Mouse (Mus musculus) effector memory CD4-positive, alpha-beta T cell, adult 7 months (primary cell): Measurements from ENCODE around the gene Lrrc8a. TPM values are rescaled to one million over a fixed set of nuclear protein-coding genes. Genes with fewer than 3 reads are reported as not detected.

Source experiments
- polyA plus RNA-seq: library from polyadenylated mRNA; unstranded; fragments of 100-300 nt; shearing (Covaris generic); gene quantifications from one replicate; pipeline ENCODE4 v1.2.1, GENCODE M21; 2017

Lrrc8a gene
- polyA plus RNA-seq = 3.4 TPM

DNA sequence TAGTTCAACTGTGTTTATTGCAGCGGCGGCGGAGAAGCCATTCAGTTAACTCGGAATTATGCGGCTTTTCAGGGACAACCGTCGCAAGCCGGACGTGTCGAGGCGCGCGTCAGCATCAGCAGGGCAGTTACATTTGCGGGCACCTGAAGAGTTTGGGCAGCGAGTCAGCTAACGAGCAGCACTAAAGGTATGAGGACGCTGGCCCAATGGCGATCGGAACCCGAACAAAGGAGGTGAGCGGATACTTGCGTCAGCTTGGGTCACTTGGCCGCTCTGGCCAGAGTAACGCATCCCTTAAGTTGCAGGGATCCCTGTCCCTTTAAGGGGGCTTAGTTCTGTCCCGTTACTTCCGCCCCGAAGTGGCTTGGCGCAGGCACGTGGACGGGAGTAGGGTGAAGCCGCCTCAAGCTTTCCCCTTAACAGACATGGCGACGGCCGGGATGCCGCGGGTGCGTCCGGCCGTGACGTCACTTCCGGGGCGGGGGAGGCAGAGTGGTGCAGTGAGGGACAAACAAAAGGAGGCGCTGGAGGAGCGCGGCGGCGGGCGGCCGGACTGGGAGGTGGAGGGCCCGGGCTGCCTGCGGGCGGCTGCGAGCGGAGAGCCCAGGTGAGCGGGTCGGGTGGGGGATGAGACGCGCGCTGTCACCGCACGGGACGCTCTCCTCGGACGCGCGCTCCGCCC, at the start of gene Lrrc8a:
Gene Lrrc8a, plus strand, starts transcription at position 517 of the 682 bp plus-strand sequence.

DNA sequence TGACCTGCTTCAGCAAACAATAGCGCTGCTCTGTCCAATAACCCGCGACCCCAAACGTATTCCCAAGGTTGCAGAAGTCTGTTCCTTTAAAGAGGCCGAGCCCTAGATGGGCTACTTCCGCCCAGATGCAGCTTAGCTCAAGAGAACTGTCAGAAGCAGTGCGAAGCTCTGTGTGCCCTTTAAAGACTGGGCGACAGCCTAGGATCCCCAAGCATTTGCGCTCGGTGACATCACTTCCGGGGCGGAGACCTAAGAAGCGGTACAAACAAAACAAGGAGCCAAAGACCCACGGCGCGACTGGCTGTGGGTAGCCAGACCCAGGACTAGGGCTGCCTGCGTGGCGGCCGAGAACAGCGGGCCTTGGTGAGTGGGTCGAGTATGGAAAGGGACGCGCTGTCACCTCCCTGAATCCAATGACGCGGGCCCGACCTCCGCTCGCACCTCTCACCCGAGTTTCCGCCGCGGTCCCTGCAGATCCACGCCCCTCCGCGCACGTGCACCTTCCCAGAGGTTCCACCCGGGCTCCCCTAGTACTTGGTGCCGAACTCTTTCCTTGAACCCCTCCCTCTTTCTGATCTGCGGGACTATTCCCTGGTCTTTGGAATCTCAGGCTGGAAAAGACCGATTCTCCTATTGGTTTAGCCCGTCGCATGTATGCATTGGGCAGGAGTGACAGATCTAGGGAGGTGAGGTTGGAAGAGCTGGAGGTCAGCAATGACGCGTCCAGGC, 31.7 kb upstream of the Lrrc8a start, which contains the start of gene Kyat1:
Gene Kyat1, minus strand, starts transcription at position 219 of the 729 bp plus-strand sequence.

DNA sequence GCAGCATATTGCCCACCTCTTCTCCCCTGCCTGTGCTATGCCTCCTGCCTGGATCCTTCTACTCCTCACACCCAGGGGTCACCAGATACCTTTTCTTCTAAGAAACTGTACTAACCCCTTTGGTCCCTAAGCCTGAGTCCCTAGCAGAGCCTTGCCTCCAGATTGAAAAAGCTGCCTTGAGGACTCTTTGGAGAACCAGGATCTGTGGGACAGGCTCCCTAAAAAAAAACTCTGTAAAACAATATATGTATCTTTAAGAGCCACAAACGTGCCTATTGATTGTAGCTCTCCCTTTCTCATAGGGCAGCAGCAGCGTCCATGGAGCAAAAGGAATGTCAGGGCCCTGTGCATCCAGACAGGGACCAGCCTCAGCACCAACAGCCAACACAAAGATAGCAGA, 2.8 kb downstream of the Lrrc8a start, which contains the start of gene Gm28035:
Gene Gm28035, plus strand, starts transcription at position 301 of the 400 bp plus-strand sequence.

DNA sequence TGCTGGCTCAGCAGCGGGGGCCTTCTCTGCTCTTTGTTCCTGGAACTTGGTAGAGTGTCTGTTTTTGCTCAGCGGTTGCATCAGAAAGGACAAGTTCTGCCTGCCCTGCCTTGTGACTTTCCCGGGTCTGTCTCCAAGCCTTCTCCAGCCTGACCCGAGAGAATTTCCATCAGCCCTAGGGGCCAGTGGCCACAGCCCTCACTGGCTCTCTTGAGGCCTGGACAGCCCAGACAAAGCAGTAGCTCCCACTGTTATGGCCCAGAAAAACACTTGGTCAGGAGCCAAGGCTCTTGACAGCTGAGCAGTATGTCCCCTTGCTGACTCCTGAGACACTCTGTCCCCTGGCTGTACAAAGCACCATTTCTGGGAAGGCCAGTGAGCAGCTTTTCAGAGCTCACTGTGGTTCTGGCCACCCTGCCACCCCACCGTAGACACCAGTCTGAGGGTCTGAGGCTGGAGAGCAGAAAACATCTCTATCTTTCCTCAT, 28.3 kb downstream of the Lrrc8a start, which contains the start of gene Phyhd1:
Gene Phyhd1, plus strand, starts transcription at position 437 of the 487 bp plus-strand sequence.

DNA sequence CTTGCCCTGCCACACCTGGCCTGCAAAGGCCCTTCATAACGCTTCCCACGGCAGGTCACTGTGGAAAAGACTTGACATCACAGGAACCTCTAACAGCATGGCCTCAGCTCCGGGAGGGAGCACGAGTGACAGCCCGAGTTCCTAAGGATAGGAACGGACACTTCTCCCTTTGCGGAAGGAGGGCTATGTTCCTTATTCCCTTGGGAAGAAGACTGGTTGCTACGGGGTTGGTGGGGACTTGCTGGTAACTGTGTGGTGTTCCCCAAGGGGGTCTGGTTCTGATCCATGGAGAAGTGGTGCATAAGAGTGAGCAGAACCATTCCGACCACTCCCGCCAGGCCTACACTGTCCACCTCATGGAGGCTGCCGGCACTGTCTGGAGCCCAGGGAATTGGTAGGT, 43.2 kb downstream of the Lrrc8a start, which contains the start of gene Gm28038:
Gene Gm28038, plus strand, starts transcription at position 301 of the 400 bp plus-strand sequence.

DNA sequence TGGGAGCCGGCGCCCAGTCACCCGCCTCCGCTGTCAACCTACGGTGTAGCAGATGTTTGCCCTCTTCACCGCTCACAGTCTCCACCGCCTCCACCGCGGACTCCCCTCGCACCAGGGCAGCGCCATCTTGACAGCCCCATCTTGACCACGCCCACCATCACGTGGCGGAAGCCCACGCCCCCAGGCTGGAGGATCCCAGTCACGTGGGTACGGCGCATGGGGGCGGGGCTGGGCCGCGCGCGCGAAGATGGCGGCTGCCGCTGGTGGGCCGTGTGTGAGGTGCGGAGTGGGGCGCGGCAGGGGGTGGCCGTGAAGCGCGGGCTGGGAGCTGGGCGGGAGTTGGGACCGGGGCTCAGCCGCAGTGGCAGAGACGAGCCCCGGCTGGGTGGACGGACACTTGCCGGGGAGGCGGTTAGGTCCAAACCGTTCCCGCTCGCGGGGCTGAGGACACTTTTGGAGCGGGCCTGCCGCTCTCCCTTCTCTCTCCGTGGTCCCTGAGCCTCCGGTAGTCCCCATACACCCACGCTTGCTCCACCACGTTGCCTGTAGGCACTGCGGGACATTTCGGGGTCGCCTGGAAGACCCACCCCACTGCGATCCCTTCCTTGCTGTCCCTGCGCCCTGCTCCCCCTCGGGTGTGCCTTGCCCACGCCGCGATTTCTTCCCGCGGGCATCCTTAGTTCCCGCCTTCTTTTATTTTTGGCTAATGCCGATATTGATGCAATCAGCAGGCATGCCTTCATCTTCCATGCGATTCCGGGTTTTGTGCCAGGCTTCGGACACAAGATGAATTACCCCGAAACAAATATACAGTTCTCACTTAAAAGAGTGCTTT, 48.9 kb downstream of the Lrrc8a start, which contains the start of the genes Dolk and Nup188:
Gene Dolk, minus strand, starts transcription at position 143 of the 835 bp plus-strand sequence.
Gene Nup188, plus strand, starts transcription at position 206 of the 835 bp plus-strand sequence.

Other genes with a start within 250 kb of the Lrrc8a start
- 2.3 TPM for gene Wdr34, start 188.8 kb upstream of the Lrrc8a start, polyA plus RNA-seq
- gene Set, start 180.3 kb upstream of the Lrrc8a start, polyA plus RNA-seq = 287 TPM
- gene Pkn3, start 160.0 kb upstream of the Lrrc8a start, polyA plus RNA-seq = 1.1 TPM
- gene Zdhhc12, start 144.1 kb upstream of the Lrrc8a start, polyA plus RNA-seq = 9.4 TPM
- 21.4 TPM for gene Zer1, start 113.1 kb upstream of the Lrrc8a start, polyA plus RNA-seq
- 5.4 TPM for gene Tbc1d13, start 104.0 kb upstream of the Lrrc8a start, polyA plus RNA-seq
- gene Endog, start 66.2 kb upstream of the Lrrc8a start, polyA plus RNA-seq = 23.6 TPM
- gene Spout1, start 59.3 kb upstream of the Lrrc8a start, polyA plus RNA-seq = 28.2 TPM
- 7.8 TPM for gene Kyat1, start 31.9 kb upstream of the Lrrc8a start, polyA plus RNA-seq
- 1.6 TPM for gene Gm28035, start 2.9 kb downstream of the Lrrc8a start, polyA plus RNA-seq
- 1.5 TPM for gene Phyhd1, start 28.5 kb downstream of the Lrrc8a start, polyA plus RNA-seq
- not detected for gene Gm28038, start 43.3 kb downstream of the Lrrc8a start, polyA plus RNA-seq
- gene Dolk, start 48.6 kb downstream of the Lrrc8a start, polyA plus RNA-seq = 6.4 TPM
- gene Nup188, start 48.7 kb downstream of the Lrrc8a start, polyA plus RNA-seq = 16.6 TPM
- 79.2 TPM for gene Sh3glb2, start 121.6 kb downstream of the Lrrc8a start, polyA plus RNA-seq
- gene Miga2, start 126.5 kb downstream of the Lrrc8a start, polyA plus RNA-seq = 4.6 TPM
- gene Dolpp1, start 154.5 kb downstream of the Lrrc8a start, polyA plus RNA-seq = 20.8 TPM
- 11.1 TPM for gene Crat, start 178.1 kb downstream of the Lrrc8a start, polyA plus RNA-seq
- gene Ptpa, start 178.3 kb downstream of the Lrrc8a start, polyA plus RNA-seq = 91.0 TPM
- 29.6 TPM for gene Ier5l, start 236.5 kb downstream of the Lrrc8a start, polyA plus RNA-seq